Mouse (Mus musculus): ENCODE measurements around the gene Sorbs2.
"Not testable (repeated sequence)": the region's sequence is repeated elsewhere in the genome, so short reads cannot be mapped to it uniquely, and the experiment has no call there.

Gene Sorbs2

GRCm38 (mm10) chr8:45844097-45844885 is 336.7 kb downstream of the Sorbs2 start:
- peak; percentile 66 to 70 for DNase-seq (ENCODE audit: low spot score in 2 of 2)

- DNase-seq (ENCODE audit: low spot score in 2 of 2): no peak
Observed at GRCm38 (mm10) chr8:45844911-45845481, 337.4 kb downstream of the Sorbs2 start.

- DNase-seq (ENCODE audit: low spot score in 2 of 2): no peak
Observed at GRCm38 (mm10) chr8:45845906-45846305, 338.3 kb downstream of the Sorbs2 start.

GRCm38 (mm10) chr8:45855118-45855517 is 347.5 kb downstream of the Sorbs2 start:
- no peak for DNase-seq (ENCODE audit: low spot score in 2 of 2)

- DNase-seq (ENCODE audit: low spot score in 2 of 2): no peak
Observed at GRCm38 (mm10) chr8:45857734-45858133, 350.1 kb downstream of the Sorbs2 start.

GRCm38 (mm10) chr8:45858391-45858790 is 350.8 kb downstream of the Sorbs2 start:
- no peak for DNase-seq (ENCODE audit: low spot score in 2 of 2)

- DNase-seq (ENCODE audit: low spot score in 2 of 2): not testable (repeated sequence)
Observed at GRCm38 (mm10) chr8:45871587-45871986, 364.0 kb downstream of the Sorbs2 start.

- DNase-seq (ENCODE audit: low spot score in 2 of 2): no peak
Observed at GRCm38 (mm10) chr8:45872077-45872476, 364.5 kb downstream of the Sorbs2 start.

GRCm38 (mm10) chr8:45874945-45875626 is 367.5 kb downstream of the Sorbs2 start:
- peak in 1 of 2 experiments; percentile 59 for DNase-seq (ENCODE audit: low spot score in 2 of 2)

- no peak for DNase-seq (ENCODE audit: low spot score in 2 of 2)
Observed at GRCm38 (mm10) chr8:45876397-45876796, 368.8 kb downstream of the Sorbs2 start.

Data from left cerebral cortex, adult 9 months (tissue).